Mouse (Mus musculus) layer of hippocampus, adult 18-20 months (tissue): Measurements from ENCODE around the gene Igf1r. TPM values are rescaled to one million over a fixed set of nuclear protein-coding genes. Genes with fewer than 3 reads are reported as not detected.

Experiments
- DNase-seq, 2 experiments: peaks; one replicate each; pipeline ENCODE4 v3.0.0; 2022; ENCODE audit warnings: low spot score in 2 of 2
- total RNA-seq, 2 experiments: library from RNA; stranded (reverse); gene quantifications; 2 replicates each; pipeline ENCODE4 v1.2.3; 2021

Gene Igf1r
- total RNA-seq, 2 experiments from 2014 or later = 41.5 to 43.0 TPM

GRCm38 (mm10) chr7:68074748-68075147 is 122.1 kb downstream of the Igf1r start:
- DNase-seq = no peak

- no peak for DNase-seq
Observed at GRCm38 (mm10) chr7:68075401-68075800, 122.8 kb downstream of the Igf1r start.

- DNase-seq = no peak
Observed at GRCm38 (mm10) chr7:68080122-68080845, 127.7 kb downstream of the Igf1r start.

- DNase-seq = peak in 1 of 2 experiments; percentile 63
Observed at GRCm38 (mm10) chr7:68085338-68085737, 132.7 kb downstream of the Igf1r start.

- no peak for DNase-seq
Observed at GRCm38 (mm10) chr7:68085870-68086341, 133.3 kb downstream of the Igf1r start.

GRCm38 (mm10) chr7:68087496-68087895 is 134.9 kb downstream of the Igf1r start:
- DNase-seq = no peak

- DNase-seq = peak; percentile 37 to 76
Observed at GRCm38 (mm10) chr7:68088825-68089224, 136.2 kb downstream of the Igf1r start.

- no peak for DNase-seq
Observed at GRCm38 (mm10) chr7:68089725-68090124, 137.1 kb downstream of the Igf1r start.

GRCm38 (mm10) chr7:68090576-68090975 is 137.9 kb downstream of the Igf1r start:
- DNase-seq = peak; percentile 44 to 80

- no peak for DNase-seq
Observed at GRCm38 (mm10) chr7:68092304-68092978, 139.8 kb downstream of the Igf1r start.

- no peak for DNase-seq
Observed at GRCm38 (mm10) chr7:68093817-68094216, 141.2 kb downstream of the Igf1r start.

- no peak for DNase-seq
Observed at GRCm38 (mm10) chr7:68095574-68095973, 142.9 kb downstream of the Igf1r start.

GRCm38 (mm10) chr7:68096411-68096810 is 143.8 kb downstream of the Igf1r start:
- DNase-seq = no peak

GRCm38 (mm10) chr7:68097081-68097836 is 144.6 kb downstream of the Igf1r start:
- no peak for DNase-seq

- peak in 1 of 2 experiments; percentile 53 for DNase-seq
Observed at GRCm38 (mm10) chr7:68098098-68098497, 145.5 kb downstream of the Igf1r start.

GRCm38 (mm10) chr7:68100388-68100787 is 147.8 kb downstream of the Igf1r start:
- DNase-seq = no peak

GRCm38 (mm10) chr7:68102456-68103177 is 150.0 kb downstream of the Igf1r start:
- DNase-seq = peak in 1 of 2 experiments; percentile 58

- DNase-seq = no peak
Observed at GRCm38 (mm10) chr7:68103178-68103530, 150.5 kb downstream of the Igf1r start.

GRCm38 (mm10) chr7:68111532-68111931 is 158.9 kb downstream of the Igf1r start:
- DNase-seq = no peak

- no peak for DNase-seq
Observed at GRCm38 (mm10) chr7:68112582-68112981, 160.0 kb downstream of the Igf1r start.

GRCm38 (mm10) chr7:68114364-68114763 is 161.7 kb downstream of the Igf1r start:
- DNase-seq = no peak
